Mouse (Mus musculus) stomach, embryonic 14.5 days (tissue): ENCODE results near the gene Irf2bp1. TPM values are rescaled to one million over a fixed set of nuclear protein-coding genes. Genes with fewer than 3 reads are reported as not detected.

Experiments used
- ATAC-seq: fragments of 200-750 bp; cut with Nextera tagmentation; 2 replicates; pipeline ENCODE4 v1.8.0; 2017; ENCODE audit warnings: low read depth, moderate TSS enrichment; ENCODE audit not compliant: insufficient number of reproducible peaks, insufficient read depth, low FRiP score
- H3K27ac ChIP-seq: fragments of 300-500 bp; sonication (generic); 2 replicates; pipeline ENCODE4 v1.5.1; 2014; ENCODE audit warnings: mild to moderate bottlenecking, low read length, moderate library complexity, mixed read lengths
- H3K27me3 ChIP-seq: fragments of 300-500 bp; sonication (generic); 2 replicates; pipeline ENCODE4 v1.6.1; 2014; ENCODE audit warnings: low read length, control low read depth, mixed read lengths; ENCODE audit not compliant: control insufficient read depth, insufficient read depth
- H3K36me3 ChIP-seq: fragments of 300-500 bp; sonication (generic); 2 replicates; pipeline ENCODE4 v1.6.1; 2014; ENCODE audit warnings: mild to moderate bottlenecking, control low read depth, low read length, moderate library complexity, mixed read lengths; ENCODE audit not compliant: control insufficient read depth, insufficient read depth
- H3K4me1 ChIP-seq: fragments of 300-500 bp; sonication (generic); 2 replicates; pipeline ENCODE4 v1.6.1; 2014; ENCODE audit warnings: low read length, control low read depth, mixed read lengths; ENCODE audit not compliant: control insufficient read depth, insufficient read depth
- H3K4me2 ChIP-seq: fragments of 300-500 bp; sonication (generic); replicated peaks from 2 replicates; pipeline ENCODE4 v1.6.1; 2014; ENCODE audit warnings: low read depth, low read length, control low read depth
- H3K4me3 ChIP-seq: fragments of 300-500 bp; sonication (generic); 2 replicates; pipeline ENCODE4 v1.5.1; 2014; ENCODE audit warnings: low read depth, low read length, control low read depth
- H3K9ac ChIP-seq: fragments of 300-500 bp; sonication (generic); replicated peaks from 2 replicates; pipeline ENCODE4 v1.6.1; 2014; ENCODE audit warnings: low read depth, mild to moderate bottlenecking, control low read depth, low read length, moderate library complexity, mixed read lengths
- H3K9me3 ChIP-seq: fragments of 300-500 bp; sonication (generic); 2 replicates; pipeline ENCODE4 v1.6.1; 2016; ENCODE audit warnings: low read depth, low read length, control low read depth; ENCODE audit not compliant: control insufficient read depth
- WGBS: fragments of 180-500 bp; shearing (Covaris S2); extraction: QIAGEN DNeasy Blood & Tissue Kit; methylation state at CpG from one replicate; pipeline ENCODE4 v1.1.7; 2014; 5-methylcytosine and 5-hydroxymethylcytosine counted together
- polyA plus RNA-seq: library from polyadenylated mRNA; unstranded; fragments of >200 nt; fragmentation: Nextera tagmentation; extraction: Ambion mirVana; gene quantifications from 2 replicates; pipeline ENCODE4 v1.2.1, GENCODE M21; 2014

Gene Irf2bp1
- polyA plus RNA-seq, 1 experiment from 2014 or later = 22.7 TPM

- peaks cover 18% of the 10 kb centered on the region for H3K36me3 ChIP-seq
- H3K9me3 ChIP-seq = no peaks in the 10 kb centered on the region
- WGBS = 15% methylated on average over 4 of the region's 4 CpGs
Observed at GRCm38 (mm10) chr7:19002115-19002514, 1.7 kb upstream of the Irf2bp1 start.

GRCm38 (mm10) chr7:19002848-19003498 is 871 bp upstream of the Irf2bp1 start:
- Histone ChIP-seq H3K9me3 (no peaks in the 10 kb centered on the region), H3K27me3 (no peaks in the 10 kb centered on the region), H3K4me1 (peaks cover 30% of the 10 kb centered on the region), H3K4me2 (peak overlapping the region; percentile 52), H3K36me3 (peaks cover 21% of the 10 kb centered on the region), H3K27ac (peak overlapping the region; percentile 45; the same call in 1 of the 2 replicates), H3K9ac (peak overlapping the region; percentile 43), H3K4me3 (peak overlapping the region; percentile 26)
- peak; percentile 50; the same call in 1 of the 2 replicates for ATAC-seq
- 2% methylated on average over 17 of the region's 17 CpGs for WGBS

More at GRCm38 (mm10) chr7:19002115-19002514, 1.7 kb upstream of the Irf2bp1 start:
- Histone ChIP-seq H3K4me3 (peak overlapping the region; percentile 26), H3K27ac (peak overlapping the region; percentile 48; the same call in 1 of the 2 replicates), H3K27me3 (no peaks in the 10 kb centered on the region), H3K4me2 (peak overlapping the region; percentile 52), H3K9ac (peak overlapping the region; percentile 43; the same call in 1 of the 2 replicates), H3K4me1 (peaks cover 30% of the 10 kb centered on the region)
- no peak for ATAC-seq

- H3K4me1 ChIP-seq = peaks cover 30% of the 10 kb centered on the region
- H3K4me3 ChIP-seq = peak overlapping the region; percentile 88
- H3K9ac ChIP-seq = peak overlapping the region; percentile 88
- WGBS = 4% methylated on average over 34 of the region's 34 CpGs
- peaks cover 21% of the 10 kb centered on the region for H3K36me3 ChIP-seq
- ATAC-seq = no peak
- peak overlapping the region; percentile 87 for H3K4me2 ChIP-seq
- no peaks in the 10 kb centered on the region for H3K27me3 ChIP-seq
- no peaks in the 10 kb centered on the region for H3K9me3 ChIP-seq
- peak overlapping the region; percentile 98; the same call in 1 of the 2 replicates for H3K27ac ChIP-seq
Observed at GRCm38 (mm10) chr7:19004631-19005079, 811 bp downstream of the Irf2bp1 start.

DNA sequence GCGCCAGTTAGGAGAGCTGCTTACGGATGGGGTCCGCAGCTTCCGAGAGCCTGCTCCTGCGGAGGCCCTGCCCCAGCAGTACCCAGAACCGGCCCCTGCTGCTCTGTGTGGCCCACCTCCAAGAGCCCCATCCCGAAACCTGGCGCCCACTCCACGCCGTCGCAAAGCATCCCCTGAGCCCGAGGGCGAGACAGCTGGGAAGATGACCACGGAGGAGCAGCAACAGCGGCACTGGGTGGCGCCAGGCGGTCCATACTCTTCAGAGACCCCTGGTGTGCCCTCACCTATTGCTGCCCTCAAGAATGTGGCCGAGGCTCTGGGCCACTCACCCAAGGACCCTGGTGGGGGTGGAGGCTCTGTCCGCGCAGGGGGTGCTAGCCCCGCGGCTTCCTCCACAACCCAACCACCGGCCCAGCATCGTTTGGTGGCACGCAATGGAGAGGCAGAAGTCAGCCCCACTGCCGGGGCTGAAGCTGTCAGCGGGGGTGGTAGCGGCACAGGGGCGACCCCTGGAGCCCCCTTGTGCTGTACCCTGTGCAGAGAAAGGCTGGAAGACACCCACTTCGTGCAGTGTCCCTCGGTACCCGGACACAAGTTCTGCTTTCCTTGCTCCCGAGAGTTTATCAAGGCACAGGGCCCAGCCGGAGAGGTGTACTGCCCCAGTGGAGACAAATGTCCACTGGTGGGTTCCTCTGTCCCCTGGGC is 1.7 kb downstream of the Irf2bp1 start:
- H3K27ac ChIP-seq = no peak overlapping the region

DNA sequence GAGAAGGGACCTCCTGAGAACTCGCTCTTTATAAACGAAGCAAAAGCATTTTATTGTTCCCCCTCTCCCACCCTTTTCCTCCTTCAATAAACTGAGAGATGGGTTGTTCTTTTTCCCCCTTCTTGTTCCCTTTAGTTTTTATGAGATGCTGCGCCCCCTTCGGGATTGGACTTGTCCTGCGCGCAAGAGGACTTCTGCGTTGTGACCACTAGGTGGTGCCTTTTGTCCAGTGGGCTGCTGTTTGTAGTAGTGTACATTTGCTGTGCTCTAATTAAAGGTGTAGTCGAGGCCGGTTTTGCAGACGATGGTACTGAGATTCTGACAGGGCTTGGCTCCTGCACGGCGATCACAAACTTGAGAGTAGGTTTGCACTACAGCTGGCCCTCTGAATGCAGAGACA is 2.6 kb downstream of the Irf2bp1 start:
- Histone ChIP-seq H3K27me3 (no peaks in the 10 kb centered on the region), H3K36me3 (peaks cover 21% of the 10 kb centered on the region), H3K27ac (peak overlapping the region; percentile 71; the same call in 1 of the 2 replicates), H3K9me3 (no peaks in the 10 kb centered on the region), H3K9ac (no peak overlapping the region), H3K4me1 (peaks cover 31% of the 10 kb centered on the region), H3K4me3 (peak overlapping the region; percentile 88; the same call in 1 of the 2 replicates), H3K4me2 (peak overlapping the region; percentile 87)
- WGBS = 9% methylated on average over 12 of the region's 12 CpGs
- no peak for ATAC-seq

More for the DNA sequence above, 1.7 kb downstream of the Irf2bp1 start:
- H3K9ac ChIP-seq = peak overlapping the region; percentile 88; the same call in 1 of the 2 replicates
- no peaks in the 10 kb centered on the region for H3K9me3 ChIP-seq
- ATAC-seq = no peak
- H3K27me3 ChIP-seq = no peaks in the 10 kb centered on the region
- H3K4me1 ChIP-seq = peaks cover 33% of the 10 kb centered on the region
- WGBS = 74% methylated on average over 34 of the region's 34 CpGs
- peak overlapping the region; percentile 87 for H3K4me2 ChIP-seq
- peaks cover 21% of the 10 kb centered on the region for H3K36me3 ChIP-seq
- peak overlapping the region; percentile 88; the same call in 1 of the 2 replicates for H3K4me3 ChIP-seq

DNA sequence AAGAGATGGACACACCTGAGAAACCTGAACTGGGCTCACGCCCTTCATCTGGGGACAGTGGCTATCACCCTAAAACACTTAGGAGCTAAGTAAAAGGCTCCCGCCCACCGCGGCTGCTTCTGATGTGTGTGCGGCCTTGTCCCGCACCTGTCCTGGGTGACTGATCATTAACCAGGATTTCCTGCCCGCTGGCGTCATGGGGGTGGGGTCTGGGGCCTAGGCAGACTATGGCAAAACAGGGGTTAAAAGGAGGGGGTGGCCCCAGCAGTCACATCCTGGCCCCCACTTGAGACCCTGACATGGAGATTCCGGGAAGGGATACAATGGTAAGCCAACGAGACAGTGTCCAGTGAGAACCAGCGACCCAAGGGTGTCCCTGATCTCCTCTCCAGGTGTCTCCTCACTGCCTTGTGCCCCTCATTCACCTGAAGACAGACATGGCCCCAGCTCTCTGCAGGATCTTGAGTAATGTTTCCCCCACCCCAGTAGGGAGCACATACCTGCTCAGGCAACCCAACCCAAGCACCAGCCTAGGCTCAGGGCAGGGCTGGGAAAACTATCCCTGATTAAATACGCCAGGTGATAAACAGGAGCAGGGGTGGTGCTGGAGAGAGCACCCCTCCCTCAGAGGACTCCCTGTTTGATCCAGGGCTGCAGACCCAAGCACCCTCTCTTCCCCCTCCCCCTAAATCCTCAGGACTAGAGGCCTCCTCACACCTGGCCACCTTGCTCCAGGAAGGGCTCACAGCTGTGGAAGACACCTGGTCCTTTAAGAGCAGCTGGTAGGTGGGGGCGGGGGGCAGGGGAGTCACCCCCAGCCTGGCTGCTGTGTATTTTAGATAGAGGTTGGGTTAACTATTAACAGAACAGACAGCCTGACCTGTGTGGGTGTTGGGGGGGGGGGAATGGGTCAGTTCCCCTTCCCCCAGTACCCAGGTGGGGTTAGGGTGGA is 3.5 kb downstream of the Irf2bp1 start:
- Histone ChIP-seq H3K4me1 (peaks cover 34% of the 10 kb centered on the region), H3K9me3 (no peaks in the 10 kb centered on the region), H3K27me3 (no peaks in the 10 kb centered on the region), H3K9ac (no peak overlapping the region), H3K36me3 (peaks cover 21% of the 10 kb centered on the region), H3K27ac (peak overlapping the region; percentile 71; the same call in 1 of the 2 replicates), H3K4me2 (peak overlapping the region; percentile 27), H3K4me3 (no peak overlapping the region)
- peak; percentile 70 for ATAC-seq
- 55% methylated on average over 13 of the region's 13 CpGs for WGBS

- H3K4me3 ChIP-seq = no peak overlapping the region
- H3K36me3 ChIP-seq = peaks cover 17% of the 10 kb centered on the region
- peaks cover 28% of the 10 kb centered on the region for H3K4me1 ChIP-seq
- H3K27ac ChIP-seq = no peak overlapping the region
- H3K4me2 ChIP-seq = no peak overlapping the region
- no peaks in the 10 kb centered on the region for H3K27me3 ChIP-seq
- no peak overlapping the region for H3K9ac ChIP-seq
- 63% methylated on average over 7 of the region's 7 CpGs for WGBS
- no peak for ATAC-seq
- no peaks in the 10 kb centered on the region for H3K9me3 ChIP-seq
Observed at GRCm38 (mm10) chr7:19010581-19010980, 6.7 kb downstream of the Irf2bp1 start.
